ENCODE assay signal across 22 mouse cellular contexts in the genomic region with DNA sequence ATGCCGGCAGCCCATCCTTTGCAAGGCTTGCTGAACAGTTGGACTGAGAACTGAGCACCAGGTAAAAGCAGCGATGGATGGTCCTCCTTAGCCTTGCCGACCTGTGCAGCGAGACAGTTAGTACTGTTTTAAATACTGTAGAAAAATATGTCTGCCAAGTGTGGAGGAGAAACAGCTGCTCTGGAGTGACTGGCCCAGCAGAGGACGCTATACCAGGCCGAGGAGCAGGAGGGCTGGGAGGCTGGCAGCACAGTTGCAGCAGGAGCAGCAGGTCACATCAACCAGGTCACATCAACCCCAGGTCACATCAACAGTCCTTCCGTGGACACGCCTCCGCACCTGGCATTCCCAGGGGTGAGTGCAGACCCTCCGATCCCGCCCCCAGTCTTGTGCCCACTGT. TPM values are rescaled to one million over a fixed set of nuclear protein-coding genes. Genes with fewer than 3 reads are reported as not detected.
DNase-seq lines count a peak whose midpoint lies in the region; ATAC-seq and TF ChIP-seq lines count a peak whose summit lies in the region.
"Had no signal": no experiment of that assay in that cellular context is flagged by ENCODE, and none has a peak within 500 bp of the region (broad histone marks: within the 10 kb centered on the region; RNA-seq: fewer than 3 reads in every experiment).

No protein-coding gene starts in this region.

- DNase-seq in hindbrain, postnatal 0 days (ENCODE audit: low spot score), result no peak
- no peak for DNase-seq in hindbrain, embryonic 11.5 days (ENCODE audit: low spot score)
- no peak for DNase-seq in midbrain, postnatal 0 days (ENCODE audit: low spot score)
- no peak for DNase-seq in lung, postnatal 4 days
- DNase-seq: adrenal gland, postnatal 14 days; cerebellum, adult 11-12 months; cerebellum, adult 9-10 months; cerebellum, postnatal 25 days; gastrocnemius, postnatal 10 days; heart, adult 18-20 months; heart, postnatal 10 days; heart, postnatal 4 days had no signal

- no peak overlapping the region for H3K27ac ChIP-seq in hindbrain, postnatal 0 days
- no peak overlapping the region for H3K27ac ChIP-seq in hindbrain, embryonic 11.5 days (ENCODE audit: low read depth, low read length)
- H3K27ac ChIP-seq in midbrain, postnatal 0 days (ENCODE audit: low read depth, low read length), result no peak overlapping the region
- H3K27ac ChIP-seq in midbrain, embryonic 13.5 days, result no peak overlapping the region
- H3K27ac ChIP-seq in embryonic fibroblast, embryonic 13.5 days (ENCODE audit: insufficient read depth, low read length), result no peak overlapping the region
- H3K27ac ChIP-seq: forebrain, embryonic 10.5 days; heart, embryonic 10.5 days; hindbrain, embryonic 15.5 days had no signal

- H3K4me1 ChIP-seq in hindbrain, postnatal 0 days (ENCODE audit: insufficient read depth, low read length), result no peaks in the 10 kb centered on the region
- H3K4me1 ChIP-seq in hindbrain, embryonic 11.5 days (replicated peaks; ENCODE audit: control insufficient read depth, insufficient read depth, low read length), result no peaks in the 10 kb centered on the region
- no peaks in the 10 kb centered on the region for H3K4me1 ChIP-seq in midbrain, postnatal 0 days (ENCODE audit: insufficient read depth, low read length)
- peaks cover 21% of the 10 kb centered on the region for H3K4me1 ChIP-seq in midbrain, embryonic 13.5 days (replicated peaks)
- H3K4me1 ChIP-seq in embryonic fibroblast, embryonic 13.5 days (ENCODE audit: control insufficient read depth, insufficient read depth, low read length), result no peaks in the 10 kb centered on the region

- H3K9ac ChIP-seq in hindbrain, postnatal 0 days (replicated peaks; ENCODE audit: low read length), result no peak overlapping the region
- no peak overlapping the region for H3K9ac ChIP-seq in hindbrain, embryonic 11.5 days (ENCODE audit: low read depth, low read length)
- H3K9ac ChIP-seq in midbrain, postnatal 0 days (replicated peaks; ENCODE audit: low read length, poor library complexity, severe bottlenecking), result no peak overlapping the region
- H3K9ac ChIP-seq in midbrain, embryonic 13.5 days (replicated peaks), result no peak overlapping the region
- H3K9ac ChIP-seq: hindbrain, embryonic 15.5 days had no signal

- no peaks in the 10 kb centered on the region for H3K9me3 ChIP-seq in hindbrain, postnatal 0 days (ENCODE audit: low read length)
- H3K9me3 ChIP-seq in hindbrain, embryonic 11.5 days (ENCODE audit: control insufficient read depth, low read length), result no peaks in the 10 kb centered on the region
- H3K9me3 ChIP-seq in midbrain, postnatal 0 days (ENCODE audit: low read length), result no peaks in the 10 kb centered on the region
- no peaks in the 10 kb centered on the region for H3K9me3 ChIP-seq in midbrain, embryonic 13.5 days
- H3K9me3 ChIP-seq: forebrain, embryonic 10.5 days; heart, embryonic 10.5 days; hindbrain, embryonic 15.5 days had no signal

- H3K4me2 ChIP-seq in hindbrain, postnatal 0 days (ENCODE audit: low read depth, low read length), result no peak overlapping the region
- no peak overlapping the region for H3K4me2 ChIP-seq in hindbrain, embryonic 11.5 days (replicated peaks; ENCODE audit: low read depth, low read length)
- no peak overlapping the region for H3K4me2 ChIP-seq in midbrain, postnatal 0 days (ENCODE audit: low read depth, low read length, poor library complexity, severe bottlenecking)
- H3K4me2 ChIP-seq in midbrain, embryonic 13.5 days (replicated peaks), result no peak overlapping the region
- H3K4me2 ChIP-seq: hindbrain, embryonic 15.5 days had no signal

- no peak overlapping the region for H3K4me3 ChIP-seq in hindbrain, postnatal 0 days (ENCODE audit: low read length)
- no peak overlapping the region for H3K4me3 ChIP-seq in hindbrain, embryonic 11.5 days (ENCODE audit: low read depth, low read length)
- no peak overlapping the region for H3K4me3 ChIP-seq in midbrain, postnatal 0 days (ENCODE audit: low read depth, low read length)
- H3K4me3 ChIP-seq in midbrain, embryonic 13.5 days (replicated peaks), result no peak overlapping the region
- H3K4me3 ChIP-seq in embryonic fibroblast, embryonic 13.5 days (ENCODE audit: insufficient read depth, low read length), result no peak overlapping the region
- H3K4me3 ChIP-seq: erythroblast, embryonic 14.5 days; forebrain, embryonic 10.5 days; heart, embryonic 10.5 days; hindbrain, embryonic 15.5 days had no signal

- 93% methylated on average over 11 of the region's 11 CpGs for WGBS in hindbrain, postnatal 0 days
- 89% methylated on average over 11 of the region's 11 CpGs for WGBS in hindbrain, embryonic 11.5 days
- WGBS in midbrain, postnatal 0 days, result 93% methylated on average over 11 of the region's 11 CpGs
- WGBS in midbrain, embryonic 13.5 days, result 93% methylated on average over 11 of the region's 11 CpGs

- H3K36me3 ChIP-seq in hindbrain, postnatal 0 days (ENCODE audit: insufficient read depth, low read length), result peaks cover 26% of the 10 kb centered on the region; the same call in 1 of the 2 replicates
- H3K36me3 ChIP-seq in hindbrain, embryonic 11.5 days (ENCODE audit: control insufficient read depth, insufficient read depth, low read length), result peaks cover 6% of the 10 kb centered on the region; the same call in 1 of the 2 replicates
- H3K36me3 ChIP-seq in midbrain, postnatal 0 days (ENCODE audit: insufficient read depth, low read length), result peaks cover 17% of the 10 kb centered on the region
- peaks cover 61% of the 10 kb centered on the region for H3K36me3 ChIP-seq in midbrain, embryonic 13.5 days

- TF ChIP-seq CTCF in hindbrain, postnatal 0 days (IDR thresholded peaks at IDR 0.05; ENCODE audit: low read depth), result no peak
- 0 out of 2 replicates have a peak, but pooled peaks have one; percentile 4 for TF ChIP-seq CTCF in midbrain, postnatal 0 days (IDR thresholded peaks at IDR 0.05)
- TF ChIP-seq CTCF in embryonic fibroblast, embryonic 13.5 days (IDR thresholded peaks at IDR 0.05; ENCODE audit: borderline replicate concordance, insufficient read depth, low read length), result 0 out of 2 replicates have a peak, but pooled peaks have one; percentile 10

- peak; percentile 34; the same call in 1 of the 2 replicates for ATAC-seq in hindbrain, postnatal 0 days
- ATAC-seq in hindbrain, embryonic 11.5 days (ENCODE audit: low FRiP score), result no peak
- 0 out of 2 replicates have a peak, but pooled peaks have one; percentile 6 for ATAC-seq in midbrain, postnatal 0 days (ENCODE audit: low FRiP score)
- ATAC-seq in midbrain, embryonic 13.5 days, result no peak; the same call in 1 of the 2 replicates
- ATAC-seq: activated CD4-positive, CD25-positive, alpha-beta regulatory T cell, adult 4 months; forebrain, embryonic 16.5 days; inflammation-experienced regulatory T-cells, adult 6 months had no signal

- H3K27me3 ChIP-seq in hindbrain, postnatal 0 days (ENCODE audit: insufficient read depth, low read length), result no peaks in the 10 kb centered on the region
- H3K27me3 ChIP-seq in hindbrain, embryonic 11.5 days (ENCODE audit: control insufficient read depth, insufficient read depth, low read length), result no peaks in the 10 kb centered on the region
- H3K27me3 ChIP-seq in midbrain, postnatal 0 days (ENCODE audit: insufficient read depth, low read length), result no peaks in the 10 kb centered on the region
- no peaks in the 10 kb centered on the region for H3K27me3 ChIP-seq in midbrain, embryonic 13.5 days
- H3K27me3 ChIP-seq: hindbrain, embryonic 15.5 days had no signal

- no peak for TF ChIP-seq POLR2A in embryonic fibroblast, embryonic 13.5 days (IDR thresholded peaks at IDR 0.05; ENCODE audit: low read depth, low read length)

RNA-seq across cellular contexts. Expression of gene Kctd15, which starts 16.7 kb away (rescaled TPM):
- 58.7 and 59.7 TPM in 2 replicates for total RNA-seq in hindbrain, postnatal 0 days (2014; rRNA removed)
- polyA plus RNA-seq in hindbrain, postnatal 0 days (2015; fragmentation: Nextera tagmentation; extraction: Ambion mirVana), result 12.6 and 13.2 TPM in 2 replicates
- polyA plus RNA-seq in hindbrain, embryonic 11.5 days (2014; fragmentation: Nextera tagmentation; extraction: Ambion mirVana), result 12.2 and 17.0 TPM in 2 replicates
- total RNA-seq in midbrain, postnatal 0 days (2014; rRNA removed), result 61.3 and 69.1 TPM in 2 replicates
- 15.0 and 15.7 TPM in 2 replicates for polyA plus RNA-seq in midbrain, postnatal 0 days (2015; fragmentation: Nextera tagmentation; extraction: Ambion mirVana)
- polyA plus RNA-seq in midbrain, embryonic 13.5 days (2015; fragmentation: Nextera tagmentation; extraction: Ambion mirVana), result 35.2 and 42.8 TPM in 2 replicates
- 30.8 and 39.5 TPM in 2 replicates for polyA plus RNA-seq in embryonic fibroblast, embryonic 13.5 days (2011; ENCODE audit: insufficient read length, low read depth, missing spikeins)
- total RNA-seq: MEL had no signal
- polyA plus RNA-seq: activated CD4-positive, CD25-positive, alpha-beta regulatory T cell, adult 4 months; erythroblast, embryonic 14.5 days; inflammation-experienced regulatory T-cells, adult 6 months had no signal

Comparison
In these comparisons a context has a peak if more than half of its experiments do, and no peak if none do; other contexts are left out.
1. ATAC-seq: peak in hindbrain, postnatal 0 days (single experiment) and midbrain, postnatal 0 days (single experiment); none in hindbrain, embryonic 11.5 days (single experiment) and midbrain, embryonic 13.5 days (single experiment).